Mouse (Mus musculus): ENCODE data around the gene Spsb2.
A peak's percentile ranks its signal among the peaks of the same experiment; 100 is the strongest.
"Not testable (repeated sequence)": the region's sequence is repeated elsewhere in the genome, so short reads cannot be mapped to it uniquely, and the experiment has no call there.

Gene Spsb2

GRCm38 (mm10) chr6:124803061-124803460, 5.4 kb upstream of the Spsb2 start:
- DNase-seq (ENCODE audit: low spot score): no peak

DNA sequence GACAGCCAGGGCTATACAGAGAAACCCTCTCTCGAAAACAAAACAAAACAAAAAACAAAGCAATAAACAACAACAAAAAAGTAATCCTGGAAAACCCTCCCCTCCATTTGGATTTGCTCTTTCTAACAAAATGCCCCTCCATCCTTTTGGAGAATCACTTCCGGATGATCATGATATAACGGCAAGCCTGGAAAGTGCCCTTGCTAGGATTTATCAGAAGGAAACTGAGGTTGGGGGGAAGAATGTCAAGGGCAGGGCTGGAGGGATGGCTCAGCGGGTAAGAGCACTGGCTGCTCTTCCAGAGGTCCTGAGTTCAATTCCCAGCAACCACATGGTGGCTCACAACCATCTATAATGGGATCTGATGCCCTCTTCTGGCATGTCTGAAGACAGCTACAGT, 4.8 kb upstream of the Spsb2 start:
- DNase-seq (ENCODE audit: low spot score): not testable (repeated sequence)

DNA sequence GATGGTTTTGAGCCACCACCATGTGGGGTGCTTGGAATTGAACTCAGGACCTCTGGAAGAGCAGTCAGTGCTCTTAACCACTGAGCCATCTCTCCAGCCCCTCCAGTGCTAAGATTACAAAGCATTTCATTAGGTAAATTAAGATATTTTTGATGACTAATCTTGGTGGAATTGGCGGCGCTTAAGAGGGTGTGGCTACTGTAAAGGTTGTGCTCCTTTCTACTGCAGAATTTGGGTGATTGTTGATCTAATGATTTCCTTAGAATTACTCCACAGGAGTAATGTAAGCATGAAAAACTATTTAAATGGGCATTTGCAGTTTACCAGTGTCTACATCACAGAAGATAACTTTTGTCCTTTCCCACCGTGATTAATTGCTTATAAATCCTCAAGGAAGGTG, 4.1 kb upstream of the Spsb2 start:
- no peak for DNase-seq (ENCODE audit: low spot score)

GRCm38 (mm10) chr6:124805341-124806321, 2.8 kb upstream of the Spsb2 start:
- peak; percentile 92 for DNase-seq (ENCODE audit: low spot score)

- DNase-seq (ENCODE audit: low spot score): no peak
Observed at GRCm38 (mm10) chr6:124806446-124807140, 1.9 kb upstream of the Spsb2 start.

GRCm38 (mm10) chr6:124807366-124807765, 1.1 kb upstream of the Spsb2 start:
- DNase-seq (ENCODE audit: low spot score): no peak

GRCm38 (mm10) chr6:124807986-124808357, 489 bp upstream of the Spsb2 start:
- DNase-seq (ENCODE audit: low spot score): no peak

DNA sequence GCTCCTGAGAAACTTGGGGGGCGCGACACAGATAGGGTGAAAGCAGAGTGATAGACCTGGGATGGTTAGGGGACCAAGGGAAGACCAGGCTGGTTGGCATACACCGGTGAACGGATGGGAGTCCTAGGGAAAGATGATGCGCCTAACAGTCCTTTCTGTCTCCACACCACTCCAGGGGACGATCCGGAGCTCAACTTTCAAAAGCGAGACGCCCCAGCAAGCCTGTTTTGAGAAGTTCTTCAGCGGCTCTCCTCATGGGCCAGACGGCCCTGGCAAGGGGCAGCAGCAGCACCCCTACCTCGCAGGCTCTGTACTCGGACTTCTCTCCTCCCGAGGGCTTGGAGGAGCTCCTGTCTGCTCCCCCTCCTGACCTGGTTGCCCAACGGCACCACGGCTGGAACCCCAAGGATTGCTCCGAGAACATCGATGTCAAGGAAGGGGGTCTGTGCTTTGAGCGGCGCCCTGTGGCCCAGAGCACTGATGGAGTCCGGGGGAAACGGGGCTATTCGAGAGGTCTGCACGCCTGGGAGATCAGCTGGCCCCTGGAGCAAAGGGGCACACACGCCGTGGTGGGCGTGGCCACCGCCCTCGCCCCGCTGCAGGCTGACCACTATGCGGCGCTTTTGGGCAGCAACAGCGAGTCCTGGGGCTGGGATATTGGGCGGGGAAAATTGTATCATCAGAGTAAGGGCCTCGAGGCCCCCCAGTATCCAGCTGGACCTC, 752 bp downstream of the Spsb2 start:
- DNase-seq (ENCODE audit: low spot score): peak; percentile 78

- no peak for DNase-seq (ENCODE audit: low spot score)
Observed at GRCm38 (mm10) chr6:124809775-124810538, 1.5 kb downstream of the Spsb2 start.

- DNase-seq (ENCODE audit: low spot score): not testable (repeated sequence)
Observed at GRCm38 (mm10) chr6:124810566-124811402, 2.3 kb downstream of the Spsb2 start.

- no peak for DNase-seq (ENCODE audit: low spot score)
Observed at GRCm38 (mm10) chr6:124811403-124811665, 2.9 kb downstream of the Spsb2 start.

GRCm38 (mm10) chr6:124811701-124812560, 3.5 kb downstream of the Spsb2 start:
- DNase-seq (ENCODE audit: low spot score): no peak

- DNase-seq (ENCODE audit: low spot score): no peak
Observed at GRCm38 (mm10) chr6:124812848-124813247, 4.4 kb downstream of the Spsb2 start.

GRCm38 (mm10) chr6:124813496-124813895, 5.0 kb downstream of the Spsb2 start:
- peak; percentile 43 for DNase-seq (ENCODE audit: low spot score)

DNA sequence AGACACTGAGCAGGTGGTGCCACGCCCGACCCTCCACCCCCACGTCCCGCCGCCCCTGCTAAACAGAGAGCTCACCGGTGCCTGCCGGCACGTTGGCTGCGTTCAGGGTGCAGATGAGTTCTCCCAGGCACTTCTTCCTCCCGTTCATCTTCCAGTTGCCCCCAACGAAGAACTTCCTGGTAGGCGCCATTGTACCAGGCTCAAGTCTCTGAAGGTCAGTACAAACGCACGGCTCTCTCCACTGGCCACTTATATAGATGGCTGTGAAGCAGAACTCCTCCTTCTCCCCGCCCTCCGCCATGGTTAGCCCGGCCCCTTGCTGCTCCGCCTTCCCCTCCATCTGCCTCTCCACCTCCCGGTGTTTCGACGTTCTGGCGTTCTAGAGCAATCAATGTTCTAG, 5.5 kb downstream of the Spsb2 start, which contains the start of gene Tpi1:
Gene Tpi1 (minus strand): TSS at position 364 of the 400 bp plus-strand sequence.
- peak; percentile 91 for DNase-seq (ENCODE audit: low spot score)

GRCm38 (mm10) chr6:124814448-124814847, 6.0 kb downstream of the Spsb2 start:
- no peak for DNase-seq (ENCODE audit: low spot score)

GRCm38 (mm10) chr6:124814858-124815774, 6.7 kb downstream of the Spsb2 start:
- DNase-seq (ENCODE audit: low spot score): no peak

- no peak for DNase-seq (ENCODE audit: low spot score)
Observed at GRCm38 (mm10) chr6:124816611-124817010, 8.2 kb downstream of the Spsb2 start.

DNA sequence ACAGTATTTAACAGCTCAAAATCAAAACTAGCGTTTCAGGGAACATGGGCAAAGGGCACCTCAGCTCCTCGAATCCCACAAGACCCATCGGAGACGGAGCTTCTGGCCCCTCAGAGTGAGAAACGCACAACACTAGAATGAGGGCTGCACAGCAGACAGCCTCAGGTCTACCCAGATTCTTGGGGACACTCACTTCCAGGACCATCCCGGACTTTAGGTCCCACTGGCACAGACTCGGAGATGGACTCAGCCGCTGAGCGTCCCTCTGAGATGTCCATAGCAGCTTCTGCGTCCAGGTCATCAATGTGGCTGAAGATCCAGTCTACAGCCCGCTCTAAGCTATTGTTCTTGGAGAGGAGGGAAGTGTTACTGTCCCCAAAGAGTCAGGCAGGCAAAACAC, 8.7 kb downstream of the Spsb2 start:
- no peak for DNase-seq (ENCODE audit: low spot score)

All from ovary, postnatal 14 days (tissue).